Mouse (Mus musculus) heart, postnatal 25 days (tissue): Measurements from ENCODE around the gene Phtf2. TPM values are rescaled to one million over a fixed set of nuclear protein-coding genes. Genes with fewer than 3 reads are reported as not detected.

Experiments
- DNase-seq: peaks from one replicate; pipeline ENCODE4 v3.0.0; 2022; ENCODE audit warnings: low spot score
- intact Hi-C: fragments of 180-260 bp; cut with DNase I; formaldehyde crosslinking; loops from one replicate; pipeline ENCODE4 v1.15.1; 2025
- total RNA-seq, 2 experiments: library from RNA; stranded (reverse); gene quantifications; 2 replicates each; pipeline ENCODE4 v1.2.3; 2021

Phtf2 gene
- total RNA-seq, 2 experiments from 2014 or later, result 77.3 to 78.1 TPM

DNA sequence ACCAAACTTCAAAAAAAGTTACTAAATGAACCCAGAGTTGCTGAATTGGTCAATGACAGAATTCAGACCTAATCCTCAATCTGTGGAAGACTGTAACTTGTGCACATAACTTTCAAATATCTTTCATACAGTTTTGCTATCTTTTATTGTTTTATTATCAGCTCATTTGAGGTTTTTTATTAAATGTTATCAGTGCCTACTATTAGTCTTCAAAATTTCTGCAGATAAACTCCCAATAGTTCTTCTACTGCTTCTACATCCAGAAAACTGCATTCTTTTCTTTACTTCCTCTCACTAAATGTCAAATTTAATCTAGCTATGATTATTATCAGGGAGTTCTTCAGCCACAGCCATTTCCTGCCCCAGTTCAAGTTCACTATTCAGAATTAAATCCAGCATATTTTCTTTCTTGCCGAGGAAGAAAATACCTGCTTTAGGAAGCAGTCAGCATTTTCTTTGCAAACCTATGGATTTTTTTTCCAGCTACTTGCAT, 4.9 kb downstream of the Phtf2 start:
- intact Hi-C loops, result no loop called here
- no peak for DNase-seq

- intact Hi-C loops, result no loop called here
- no peak for DNase-seq
Observed at GRCm38 (mm10) chr5:20873146-20873545, 8.8 kb downstream of the Phtf2 start.

- DNase-seq, result no peak
- intact Hi-C loops, result no loop called here
Observed at GRCm38 (mm10) chr5:20865193-20865755, 16.6 kb downstream of the Phtf2 start.

DNA sequence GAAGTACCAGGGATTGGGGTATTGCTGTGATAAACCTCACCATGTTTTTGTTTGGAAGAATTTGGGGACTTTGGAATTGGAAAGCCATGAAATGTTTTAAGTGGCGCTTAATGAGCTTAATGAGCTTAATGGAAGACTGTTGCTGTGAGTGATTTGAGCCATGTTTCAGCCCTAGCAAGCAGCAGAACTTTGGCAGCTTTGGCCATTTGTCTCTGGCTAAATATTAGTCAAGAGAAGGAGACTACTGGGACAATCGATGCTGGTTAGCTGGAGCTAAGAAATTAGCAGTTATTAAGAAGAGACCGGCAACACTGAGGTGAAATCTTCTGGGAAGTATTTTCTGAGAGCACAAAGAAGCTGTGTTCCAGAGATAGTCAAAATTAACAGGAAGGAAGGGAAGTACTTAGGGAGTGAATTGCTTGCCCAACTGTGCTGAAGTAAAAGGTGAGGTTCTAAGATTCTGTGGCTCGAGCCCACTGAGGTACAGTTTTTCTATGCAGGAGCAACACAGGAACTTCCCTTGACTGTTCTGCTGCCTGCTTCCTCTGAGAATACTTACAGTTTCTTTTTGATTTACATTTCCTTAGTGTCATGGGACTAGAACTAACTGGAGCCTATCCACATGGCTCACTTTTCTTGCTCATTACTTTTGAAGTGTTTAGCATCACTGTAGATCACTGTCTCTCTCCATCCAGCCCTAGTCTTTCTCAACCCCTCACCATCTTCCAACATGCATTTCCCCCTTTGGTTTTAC, 17.5 kb downstream of the Phtf2 start:
- intact Hi-C loops, result no loop called here
- DNase-seq, result no peak

DNA sequence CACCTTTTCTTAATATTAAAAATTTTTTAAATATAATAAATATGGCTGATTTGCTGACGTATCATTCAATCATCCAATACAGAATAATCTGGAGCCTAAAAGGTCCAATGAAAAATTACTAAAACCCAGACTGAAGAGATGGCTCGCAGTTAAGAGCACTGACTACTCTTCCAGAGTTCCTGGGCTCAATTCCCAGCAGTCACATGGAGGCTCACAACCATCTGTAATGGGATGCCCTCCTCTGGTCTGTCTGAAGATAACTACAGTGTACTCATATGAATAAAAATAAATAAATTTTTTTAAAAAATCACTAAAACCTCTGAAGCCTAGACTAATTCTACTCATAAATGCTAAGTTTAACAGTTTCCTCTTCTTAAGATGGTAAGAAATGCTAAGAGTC, 20.0 kb downstream of the Phtf2 start:
- intact Hi-C loops, result no loop called here
- DNase-seq, result no peak

DNA sequence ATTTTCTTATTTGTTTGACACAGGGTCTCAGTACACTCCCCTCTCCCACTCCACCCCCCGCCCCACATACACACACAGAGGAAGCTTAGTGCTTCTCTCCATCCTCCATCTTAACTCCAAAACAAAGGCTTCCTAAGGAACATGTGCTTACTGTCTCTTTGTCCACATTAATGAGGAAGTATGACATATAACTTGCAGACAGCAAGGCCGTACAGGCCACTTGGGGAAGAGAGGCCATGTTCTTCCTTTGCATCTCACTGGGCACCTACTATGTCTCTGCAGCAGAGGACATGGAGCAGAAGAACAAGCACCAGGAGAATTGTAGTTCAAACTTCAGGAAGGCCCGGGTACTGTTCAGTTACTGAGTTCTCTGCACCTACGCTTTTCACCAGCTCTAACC, 21.4 kb downstream of the Phtf2 start:
- intact Hi-C loops, result no loop called here
- DNase-seq, result no peak

GRCm38 (mm10) chr5:20858404-20858803, 23.5 kb downstream of the Phtf2 start:
- no peak for DNase-seq
- intact Hi-C loops, result no loop called here

GRCm38 (mm10) chr5:20855066-20855465, 26.9 kb downstream of the Phtf2 start:
- intact Hi-C loops, result no loop called here
- no peak for DNase-seq

- intact Hi-C loops, result no loop called here
- DNase-seq, result no peak
Observed at GRCm38 (mm10) chr5:20847010-20847409, 34.9 kb downstream of the Phtf2 start.

- intact Hi-C loops, result no loop called here
- no peak for DNase-seq
Observed at GRCm38 (mm10) chr5:20843816-20844215, 38.1 kb downstream of the Phtf2 start.

- intact Hi-C loops, result no loop called here
- DNase-seq, result no peak
Observed at GRCm38 (mm10) chr5:20843405-20843804, 38.5 kb downstream of the Phtf2 start.

DNA sequence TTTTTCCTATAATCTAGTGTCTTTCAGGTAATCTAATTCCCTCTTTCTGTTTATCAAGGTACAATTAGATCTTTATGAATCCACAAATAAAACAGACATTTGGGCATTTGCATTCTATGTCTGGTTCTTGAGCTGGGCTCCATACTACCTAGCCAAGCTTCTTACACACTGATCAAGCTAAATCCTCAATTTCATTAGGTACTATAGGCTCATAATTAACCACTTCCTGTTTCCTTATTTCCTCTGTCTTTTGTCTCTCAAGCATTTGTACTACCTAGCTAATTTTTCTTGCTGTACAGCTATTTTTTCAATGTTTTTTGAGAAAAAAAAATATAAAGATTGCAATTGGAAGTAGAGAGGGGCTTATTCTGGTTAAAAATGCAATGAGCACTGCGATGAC, 44.8 kb downstream of the Phtf2 start:
- intact Hi-C loops, result no loop called here
- DNase-seq, result no peak

- DNase-seq, result no peak
- intact Hi-C loops, result no loop called here
Observed at GRCm38 (mm10) chr5:20834399-20834798, 47.5 kb downstream of the Phtf2 start.

- intact Hi-C loops, result no loop called here
- no peak for DNase-seq
Observed at GRCm38 (mm10) chr5:20831433-20831832, 50.5 kb downstream of the Phtf2 start.

DNA sequence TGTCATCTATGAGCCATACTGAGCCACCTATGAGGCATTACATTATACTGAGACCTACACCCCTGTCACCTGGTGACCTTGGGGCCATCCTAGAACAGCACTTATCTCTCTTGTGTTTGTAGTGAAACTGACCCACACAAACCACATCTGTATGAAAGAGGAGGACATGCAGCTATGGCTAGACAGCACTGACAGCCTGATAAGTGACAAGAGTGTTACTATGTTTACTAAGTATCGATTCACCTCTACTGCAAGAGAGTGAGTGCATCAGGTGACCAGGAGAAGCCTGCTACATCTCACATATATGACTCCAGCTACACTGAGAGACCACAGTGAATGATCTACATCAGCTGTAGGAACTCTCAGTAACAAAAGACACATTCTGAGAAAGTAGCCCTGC, 51.2 kb downstream of the Phtf2 start:
- intact Hi-C loops, result no loop called here
- DNase-seq, result no peak

DNA sequence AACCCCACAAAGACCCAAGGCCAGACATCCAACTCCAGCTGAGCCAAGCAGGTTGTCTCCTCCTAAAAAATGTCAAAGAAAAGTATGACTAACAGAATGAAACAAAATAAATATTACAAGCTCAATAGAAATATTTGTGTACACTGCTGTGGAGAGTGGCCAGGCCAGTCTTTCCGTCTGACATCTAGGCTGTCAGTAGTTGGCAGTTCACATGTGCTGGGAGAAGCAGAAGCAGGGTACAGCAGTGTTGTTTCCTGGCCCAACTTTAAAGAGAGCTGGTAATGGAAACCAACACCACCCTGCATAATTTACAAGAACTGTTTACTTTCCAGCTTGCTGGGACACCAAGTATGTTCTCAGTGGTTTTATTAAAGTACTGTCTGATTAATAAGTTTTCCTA, 60.3 kb downstream of the Phtf2 start:
- intact Hi-C loops, result no loop called here
- DNase-seq, result no peak

GRCm38 (mm10) chr5:20821122-20821521, 60.8 kb downstream of the Phtf2 start:
- DNase-seq, result no peak

DNA sequence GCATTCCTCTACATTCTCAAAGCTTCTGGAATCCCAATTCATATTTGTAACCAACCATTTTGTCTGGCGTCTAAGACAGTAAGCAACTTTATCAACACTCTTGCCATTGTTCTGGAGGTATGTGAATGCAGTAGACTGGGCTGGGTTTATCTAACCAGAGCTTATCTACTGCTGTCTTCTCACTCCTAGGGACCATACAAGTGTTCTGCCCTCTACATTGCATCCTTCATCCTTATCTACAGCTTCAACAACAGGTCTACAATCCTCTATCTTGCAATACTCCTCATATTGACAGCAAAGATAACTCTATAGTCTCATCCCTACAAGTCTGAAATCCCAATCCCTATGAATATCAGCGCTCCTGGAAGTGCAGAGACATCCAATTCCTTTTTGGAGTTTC, 66.8 kb downstream of the Phtf2 start:
- no peak for DNase-seq
- intact Hi-C loops, result no loop called here

More at GRCm38 (mm10) chr5:20821122-20821521, 60.8 kb downstream of the Phtf2 start:
- intact Hi-C loops, result no loop called here

DNA sequence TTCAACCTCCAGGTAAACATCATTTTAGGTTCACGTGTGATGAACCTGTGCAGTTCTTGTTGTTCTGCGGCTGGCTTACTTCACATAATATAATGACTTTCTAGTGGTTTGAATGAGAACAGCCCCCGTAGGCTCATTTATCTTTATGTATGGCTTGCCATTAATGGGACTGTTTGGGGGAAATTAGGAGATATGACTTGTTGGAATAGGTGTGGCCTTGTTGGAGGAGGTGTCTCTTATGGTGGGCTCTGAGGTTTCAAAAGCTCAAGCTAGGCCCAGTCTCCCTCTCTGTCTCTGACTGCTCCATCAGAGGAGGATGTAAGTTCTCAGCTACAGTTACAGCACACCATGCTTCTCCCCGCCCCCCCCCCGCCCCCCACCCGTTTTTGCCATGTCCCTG, 71.5 kb downstream of the Phtf2 start:
- intact Hi-C loops, result no loop called here

GRCm38 (mm10) chr5:20795932-20796331, 86.0 kb downstream of the Phtf2 start:
- DNase-seq, result no peak
- intact Hi-C loops, result loop anchor here (5.0 kb wide), 1 partner anchor 86 kb away; the partner anchor contains the start of genes Phtf2 and Tmem60

More for the DNA sequence above, 71.5 kb downstream of the Phtf2 start:
- DNase-seq, result no peak

- DNase-seq, result peak; percentile 16
- intact Hi-C loops, result no loop called here
Observed at GRCm38 (mm10) chr5:20791793-20792554, 90.0 kb downstream of the Phtf2 start.
